Mouse (Mus musculus): ENCODE data around the gene Hmox2. TPM values are rescaled to one million over a fixed set of nuclear protein-coding genes. Genes with fewer than 3 reads are reported as not detected.

Gene Hmox2
- polyA plus RNA-seq (2012; rRNA removed), result 69.5 and 71.9 TPM in 2 replicates

GRCm38 (mm10) chr16:4725780-4726527 lies at the start of gene Hmox2:
Gene Hmox2, plus strand, starts transcription at chr16:4726361.

DNA sequence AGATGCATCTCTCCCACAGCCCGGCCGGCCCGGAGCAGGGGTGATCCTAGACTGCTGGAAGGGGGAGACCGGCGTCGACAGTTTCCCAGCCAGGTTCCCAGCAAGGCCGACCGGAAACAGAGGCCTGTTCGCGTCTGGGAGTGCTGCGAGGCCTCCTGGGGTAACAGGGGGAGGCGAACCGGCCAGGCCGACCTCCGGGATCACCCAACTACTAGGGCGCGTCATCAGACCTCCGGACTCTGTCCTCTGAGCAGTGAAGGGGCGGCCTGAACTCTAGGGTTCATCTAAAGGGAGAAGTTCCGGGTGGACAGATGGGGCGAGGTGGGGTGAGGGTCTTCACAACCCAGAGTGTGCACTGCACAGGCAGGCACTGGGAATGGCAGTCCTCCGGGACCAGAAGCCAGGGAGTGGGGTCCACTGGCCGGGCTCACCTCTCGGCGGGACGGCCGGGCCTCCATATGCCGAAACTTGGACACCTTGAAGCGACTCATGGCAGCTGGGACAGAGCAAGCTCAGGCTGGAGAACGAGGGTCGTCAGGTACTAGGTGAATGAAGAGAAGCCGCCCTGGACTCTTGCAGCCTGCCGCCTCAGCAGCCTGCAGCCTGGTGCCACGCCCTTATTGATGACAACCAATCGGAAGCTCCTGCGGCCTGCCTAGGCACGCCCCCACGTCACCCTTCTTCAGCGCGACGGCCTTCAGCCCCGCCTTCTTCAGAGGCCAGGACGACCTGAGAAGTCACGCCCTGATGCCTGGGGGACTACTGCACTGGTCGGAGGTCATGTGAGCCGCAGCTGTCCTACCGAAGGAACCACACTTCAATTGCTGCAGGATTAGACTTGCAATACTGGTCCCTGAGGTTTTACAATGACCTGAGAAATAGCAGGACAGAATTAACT lies 46.8 kb upstream of the Hmox2 start, which contains the start of gene Coro7:
Gene Coro7, minus strand, starts transcription at position 657 of the 898 bp plus-strand sequence.

GRCm38 (mm10) chr16:4718753-4719518 lies 7.2 kb upstream of the Hmox2 start, which contains the start of gene Nmral1:
Gene Nmral1, minus strand, starts transcription at chr16:4719356.

DNA sequence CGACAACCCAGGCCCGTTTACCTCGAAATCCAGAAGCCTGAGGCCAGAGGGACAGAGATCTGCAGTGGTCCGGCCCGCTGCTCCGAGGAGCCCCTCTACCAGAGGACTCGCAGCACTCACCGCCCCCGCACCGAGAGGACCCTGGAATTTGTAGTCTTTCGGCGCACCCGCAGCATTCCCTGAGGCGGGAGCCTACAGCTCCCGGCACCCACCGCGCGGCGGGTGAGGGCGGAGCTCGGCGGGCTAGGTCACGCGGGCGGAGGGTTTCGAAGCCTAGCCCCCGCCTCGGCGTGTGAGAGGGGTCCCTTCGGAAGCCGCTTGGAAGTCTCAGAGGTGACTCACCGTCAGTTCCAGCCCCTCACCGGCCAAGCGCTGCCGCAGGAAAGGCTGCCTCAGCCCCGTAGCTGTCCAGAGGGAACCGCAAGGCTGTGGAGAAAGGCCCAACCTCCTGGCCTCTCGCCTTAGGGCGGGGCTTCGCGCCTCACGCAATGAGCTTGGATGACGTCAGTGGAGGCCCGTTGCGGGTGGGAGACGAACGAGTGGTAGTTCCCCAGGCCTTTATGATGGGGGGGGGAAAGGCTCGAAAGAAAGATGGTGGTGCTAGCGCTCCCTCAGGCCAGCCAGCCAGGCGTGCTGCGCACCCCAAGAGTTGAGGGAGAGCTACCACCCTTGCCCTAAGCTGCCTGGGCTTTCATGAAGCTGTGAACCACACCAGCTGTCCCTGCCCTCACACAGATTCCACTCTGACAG lies 63.8 kb downstream of the Hmox2 start, which contains the start of gene Cdip1:
Gene Cdip1, minus strand, starts transcription at position 483 of the 750 bp plus-strand sequence.

Other genes starting within 250 kb of the Hmox2 start
- gene Srl, start 184.5 kb upstream of the Hmox2 start, polyA plus RNA-seq (2012; rRNA removed), result 28.7 and 32.2 TPM in 2 replicates
- gene Tfap4, start 166.5 kb upstream of the Hmox2 start, polyA plus RNA-seq (2012; rRNA removed), result 10.4 and 14.4 TPM in 2 replicates
- gene Glis2, start 131.6 kb upstream of the Hmox2 start, polyA plus RNA-seq (2012; rRNA removed), result 26.6 and 28.7 TPM in 2 replicates
- gene Pam16, start 101.4 kb upstream of the Hmox2 start, polyA plus RNA-seq (2012; rRNA removed), result 142 and 153 TPM in 2 replicates
- gene Vasn, start 86.4 kb upstream of the Hmox2 start, polyA plus RNA-seq (2012; rRNA removed), result 4.6 and 7.2 TPM in 2 replicates
- gene Dnaja3, start 86.4 kb upstream of the Hmox2 start, polyA plus RNA-seq (2012; rRNA removed), result 30.2 and 30.7 TPM in 2 replicates
- 74.9 and 85.8 TPM in 2 replicates for gene Coro7, start 46.6 kb upstream of the Hmox2 start, polyA plus RNA-seq (2012; rRNA removed)
- 63.9 and 70.2 TPM in 2 replicates for gene Nmral1, start 7.0 kb upstream of the Hmox2 start, polyA plus RNA-seq (2012; rRNA removed)
- 99.1 and 101 TPM in 2 replicates for gene Cdip1, start 63.9 kb downstream of the Hmox2 start, polyA plus RNA-seq (2012; rRNA removed)
- gene 4930562C15Rik, start 109.1 kb downstream of the Hmox2 start, polyA plus RNA-seq (2012; rRNA removed), result not detected in 2 replicates
- gene Ubald1, start 154.0 kb downstream of the Hmox2 start, polyA plus RNA-seq (2012; rRNA removed), result 26.7 and 30.4 TPM in 2 replicates
- 146 and 156 TPM in 2 replicates for gene Mgrn1, start 159.9 kb downstream of the Hmox2 start, polyA plus RNA-seq (2012; rRNA removed)
- gene Nudt16l1, start 212.4 kb downstream of the Hmox2 start, polyA plus RNA-seq (2012; rRNA removed), result 99.3 and 110 TPM in 2 replicates
- 114 and 124 TPM in 2 replicates for gene Anks3, start 237.8 kb downstream of the Hmox2 start, polyA plus RNA-seq (2012; rRNA removed)